Comparison of ENCODE assay signal across 9 mouse cellular contexts in the genomic region with DNA sequence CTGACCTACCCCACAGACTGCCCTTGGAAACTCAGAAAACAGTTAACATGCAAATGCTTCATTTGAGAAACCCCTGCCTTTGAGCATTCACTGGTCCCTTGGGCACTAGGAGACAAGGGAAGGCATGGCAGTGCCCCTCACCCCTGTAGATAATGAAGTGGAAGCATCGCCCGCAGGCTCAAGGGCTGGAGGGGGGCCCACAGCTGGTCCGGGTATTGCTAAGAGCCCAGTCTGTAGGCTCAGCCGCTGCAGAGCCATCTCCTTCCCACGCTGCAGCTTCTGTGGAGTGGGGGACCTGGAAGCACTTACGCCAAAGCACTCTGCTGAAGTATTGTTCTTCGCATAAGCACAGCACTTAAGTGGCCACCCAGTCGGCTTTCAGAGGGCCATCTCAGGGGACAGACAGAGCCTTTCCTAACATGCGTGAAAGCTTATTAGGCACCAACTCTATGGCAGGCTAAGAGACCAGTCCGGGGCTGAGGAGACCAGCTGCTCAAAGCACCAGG. TPM values are rescaled to one million over a fixed set of nuclear protein-coding genes. Genes with fewer than 3 reads are reported as not detected.
DNase-seq lines count a peak whose midpoint lies in the region; ATAC-seq lines count a peak whose summit lies in the region.
"Had no signal": no experiment of that assay in that cellular context is flagged by ENCODE, and none has a peak within 500 bp of the region (broad histone marks: within the 10 kb centered on the region; RNA-seq: fewer than 3 reads in every experiment).

No protein-coding gene starts in this region.

- peak; percentile 89 for DNase-seq in heart, adult 11 months
- DNase-seq in heart, adult 8-10 months (ENCODE audit: low spot score): no peak
- no peak for DNase-seq in hindbrain, embryonic 14.5 days (ENCODE audit: low spot score)
- no peak for DNase-seq in cerebellum, adult 11-12 months
- DNase-seq in kidney, postnatal 10 days: no peak

- no peaks in the 10 kb centered on the region for H3K36me3 ChIP-seq in embryonic facial prominence, embryonic 15.5 days
- no peaks in the 10 kb centered on the region for H3K36me3 ChIP-seq in hindbrain, embryonic 14.5 days (replicated peaks; ENCODE audit: control insufficient read depth, insufficient read depth)
- H3K36me3 ChIP-seq in midbrain, embryonic 15.5 days (replicated peaks): no peaks in the 10 kb centered on the region

- peaks cover 14% of the 10 kb centered on the region for H3K4me1 ChIP-seq in embryonic facial prominence, embryonic 15.5 days
- H3K4me1 ChIP-seq in hindbrain, embryonic 14.5 days (replicated peaks; ENCODE audit: control insufficient read depth, insufficient read depth, low read length): peaks cover 27% of the 10 kb centered on the region
- peaks cover 46% of the 10 kb centered on the region for H3K4me1 ChIP-seq in midbrain, embryonic 15.5 days

- no peaks in the 10 kb centered on the region; the same call in 1 of the 2 replicates for H3K27me3 ChIP-seq in embryonic facial prominence, embryonic 15.5 days
- H3K27me3 ChIP-seq in hindbrain, embryonic 14.5 days (ENCODE audit: control insufficient read depth, insufficient read depth, low read length): no peaks in the 10 kb centered on the region
- H3K27me3 ChIP-seq in midbrain, embryonic 15.5 days (replicated peaks): no peaks in the 10 kb centered on the region

- H3K4me3 ChIP-seq in embryonic facial prominence, embryonic 15.5 days (replicated peaks): no peak overlapping the region
- no peak overlapping the region for H3K4me3 ChIP-seq in hindbrain, embryonic 14.5 days (replicated peaks; ENCODE audit: low read length)
- no peak overlapping the region for H3K4me3 ChIP-seq in midbrain, embryonic 15.5 days
- H3K4me3 ChIP-seq: erythroblast, embryonic 14.5 days had no signal

- H3K9ac ChIP-seq in embryonic facial prominence, embryonic 15.5 days: no peak overlapping the region
- H3K9ac ChIP-seq in hindbrain, embryonic 14.5 days: 0 out of 2 replicates have a peak overlapping the region, but pooled peaks have one; percentile 13
- H3K9ac ChIP-seq in midbrain, embryonic 15.5 days: no peak overlapping the region

- ATAC-seq in embryonic facial prominence, embryonic 15.5 days (ENCODE audit: insufficient number of reproducible peaks, low FRiP score, low TSS enrichment, low read depth): no peak
- ATAC-seq in hindbrain, embryonic 14.5 days (ENCODE audit: low FRiP score): peak; percentile 53; the same call in 1 of the 2 replicates
- peak; percentile 37 for ATAC-seq in midbrain, embryonic 15.5 days (replicated peaks)
- no peak for ATAC-seq in inflammation-experienced regulatory T-cells, adult 6 months

- H3K4me2 ChIP-seq in embryonic facial prominence, embryonic 15.5 days (replicated peaks): peak overlapping the region; percentile 19; the same call in 1 of the 2 replicates
- peak overlapping the region; percentile 9; the same call in 1 of the 2 replicates for H3K4me2 ChIP-seq in hindbrain, embryonic 14.5 days (replicated peaks)
- no peak overlapping the region for H3K4me2 ChIP-seq in midbrain, embryonic 15.5 days

- 12% methylated on average over 10 of the region's 10 CpGs for WGBS in embryonic facial prominence, embryonic 15.5 days
- WGBS in hindbrain, embryonic 14.5 days: 5% methylated on average over 10 of the region's 10 CpGs
- 7% methylated on average over 10 of the region's 10 CpGs for WGBS in midbrain, embryonic 15.5 days

- no peak overlapping the region for H3K27ac ChIP-seq in embryonic facial prominence, embryonic 15.5 days (replicated peaks)
- H3K27ac ChIP-seq in hindbrain, embryonic 14.5 days: 0 out of 2 replicates have a peak overlapping the region, but pooled peaks have one; percentile 7
- 0 out of 2 replicates have a peak overlapping the region, but pooled peaks have one; percentile 19 for H3K27ac ChIP-seq in midbrain, embryonic 15.5 days

- no peaks in the 10 kb centered on the region for H3K9me3 ChIP-seq in embryonic facial prominence, embryonic 15.5 days (replicated peaks)
- no peaks in the 10 kb centered on the region for H3K9me3 ChIP-seq in hindbrain, embryonic 14.5 days (ENCODE audit: control insufficient read depth, low read length)
- no peaks in the 10 kb centered on the region for H3K9me3 ChIP-seq in midbrain, embryonic 15.5 days

RNA-seq across cellular contexts. Expression of a gene that starts 35.2 kb away (rescaled TPM):
- 10 to 100 TPM; 58.6 to 65.6 (median 61.3) TPM for total RNA-seq in heart, adult 8-10 months (2022)
- 46.6 and 51.8 TPM in 2 replicates for polyA plus RNA-seq in embryonic facial prominence, embryonic 15.5 days (2015; fragmentation: Nextera tagmentation; extraction: Ambion mirVana)
- polyA plus RNA-seq in hindbrain, embryonic 14.5 days (2014; fragmentation: Nextera tagmentation; extraction: Ambion mirVana): 73.3 and 76.8 TPM in 2 replicates
- 98.0 and 106 TPM in 2 replicates for polyA plus RNA-seq in midbrain, embryonic 15.5 days (2015; fragmentation: Nextera tagmentation; extraction: Ambion mirVana)
- polyA plus RNA-seq in inflammation-experienced regulatory T-cells, adult 6 months (2017; shearing (Covaris generic)): 10 to 100 TPM in 1 of 3 experiments, 1 to 10 TPM in 2; 2.8 to 14.9 (median 10.0) TPM

Comparison
In these comparisons a context has a peak if more than half of its experiments do, and no peak if none do; other contexts are left out.
1. ATAC-seq: peak in hindbrain, embryonic 14.5 days (single experiment) and midbrain, embryonic 15.5 days (single experiment); none in embryonic facial prominence, embryonic 15.5 days (single experiment) and inflammation-experienced regulatory T-cells, adult 6 months (single experiment).